Mouse (Mus musculus) megakaryocyte, embryonic 14.5 days (primary cell): Measurements from ENCODE around the gene Socs2.

Source experiments
- FLI1 ChIP-seq: IDR thresholded peaks from 2 replicates; pipeline ENCODE4 v1.6.1; 2012; ENCODE audit warnings: low read length, inconsistent platforms, mixed read lengths
- GATA1 ChIP-seq: IDR thresholded peaks from 3 replicates; pipeline ENCODE4 v1.6.1; 2012; ENCODE audit warnings: mixed read lengths, low read length, inconsistent platforms, borderline replicate concordance

GRCm38 (mm10) chr10:95447954-95448353, 31.0 kb upstream of the Socs2 start:
- no peak for TF ChIP-seq GATA1
- no peak for TF ChIP-seq FLI1
